ENCODE assay signal across 17 mouse cellular contexts in genomic region chr5:76153430-76153829, GRCm38 (mm10).
"Had no signal": no experiment of that assay in that cellular context is flagged by ENCODE, and none has a peak within 500 bp of the region (broad histone marks: within the 10 kb centered on the region; RNA-seq: fewer than 3 reads in every experiment).

No protein-coding gene starts in this region.

- DNase-seq: retina, postnatal 1 day; right cerebral cortex, adult 18-20 months; right cerebral cortex, postnatal 14 days; right cerebral cortex, postnatal 25 days; right cerebral cortex, postnatal 4 days; spleen, adult 18-20 months; thymus, adult 18-20 months; thymus, adult 2 months; thymus, postnatal 14 days; thymus, postnatal 25 days; thymus, postnatal 36 days; thymus, postnatal 4 days had no signal

- H3K27me3 ChIP-seq: neural tube, embryonic 12.5 days; neural tube, embryonic 13.5 days; neural tube, embryonic 15.5 days; stomach, embryonic 15.5 days had no signal

- H3K4me2 ChIP-seq: neural tube, embryonic 12.5 days; neural tube, embryonic 13.5 days; neural tube, embryonic 15.5 days; stomach, embryonic 15.5 days had no signal

- H3K9me3 ChIP-seq: neural tube, embryonic 13.5 days; neural tube, embryonic 15.5 days; stomach, embryonic 15.5 days had no signal

- H3K27ac ChIP-seq: neural tube, embryonic 12.5 days; neural tube, embryonic 13.5 days; neural tube, embryonic 15.5 days; stomach, embryonic 15.5 days; stomach, postnatal 0 days had no signal

- H3K4me1 ChIP-seq: neural tube, embryonic 12.5 days; neural tube, embryonic 13.5 days; neural tube, embryonic 15.5 days; stomach, embryonic 15.5 days had no signal

- H3K4me3 ChIP-seq: neural tube, embryonic 12.5 days; neural tube, embryonic 13.5 days; neural tube, embryonic 15.5 days; stomach, embryonic 15.5 days had no signal

- H3K9ac ChIP-seq: neural tube, embryonic 12.5 days; neural tube, embryonic 13.5 days; neural tube, embryonic 15.5 days; stomach, embryonic 15.5 days had no signal
